Mouse (Mus musculus) CH12.LX (cell line): Measurements from ENCODE around the gene Sptbn1. TPM values are rescaled to one million over a fixed set of nuclear protein-coding genes. Genes with fewer than 3 reads are reported as not detected.
"Not testable (repeated sequence)": the region's sequence is repeated elsewhere in the genome, so short reads cannot be mapped to it uniquely, and the experiment has no call there.

ENCODE experiments used
- DNase-seq: peaks from one replicate; pipeline ENCODE4 v3.0.0-alpha.2; 2013; ENCODE audit errors: extremely low read depth
- H3K27ac ChIP-seq: 2 replicates; pipeline ENCODE4 v1.5.1; 2012; ENCODE audit warnings: low read depth, mild to moderate bottlenecking, control low read depth, moderate library complexity; ENCODE audit not compliant: insufficient read depth
- H3K27me3 ChIP-seq: replicated peaks from 2 replicates; pipeline ENCODE3; 2012; ENCODE audit warnings: inconsistent platforms
- H3K36me3 ChIP-seq, 2 experiments: replicated peaks in 1 of 2; 2 replicates each; pipeline versions ENCODE3 to v1.6.1; 2012; ENCODE audit warnings: inconsistent platforms in 1 of 2, low read length in 1 of 2, mild to moderate bottlenecking in 1 of 2, mixed read lengths in 1 of 2, moderate library complexity in 1 of 2; ENCODE audit not compliant: control insufficient read depth in 1 of 2, insufficient read depth in 1 of 2
- H3K4me1 ChIP-seq, 2 experiments: 2 replicates each; pipeline ENCODE4 v1.6.1; 2012; ENCODE audit warnings: inconsistent platforms in 1 of 2, moderate library complexity in 1 of 2; ENCODE audit not compliant: insufficient read depth in 2 of 2, control insufficient read depth in 1 of 2
- H3K4me2 ChIP-seq: 2 replicates; pipeline ENCODE4 v1.6.1; 2012; ENCODE audit warnings: low read depth, mild to moderate bottlenecking, control low read depth; ENCODE audit not compliant: poor library complexity, insufficient read depth, severe bottlenecking
- H3K4me3 ChIP-seq, 3 experiments: fragments of 150-350 bp in 1 of 3; sonication (generic) in 1 of 3; replicated peaks in 1 of 3; 2 replicates each; pipeline versions ENCODE3 to v1.5.1; 2011 to 2012; ENCODE audit warnings: low read depth in 2 of 3, low read length in 2 of 3, mild to moderate bottlenecking in 2 of 3, moderate library complexity in 2 of 3, control low read depth in 1 of 3, improper control_type of control experiment in 1 of 3, inconsistent platforms in 1 of 3, mixed read lengths in 1 of 3; ENCODE audit not compliant: poor library complexity in 1 of 3
- H3K79me2 ChIP-seq: replicated peaks from 2 replicates; pipeline ENCODE4 v1.6.1; 2012; ENCODE audit warnings: mild to moderate bottlenecking, moderate library complexity; ENCODE audit not compliant: control insufficient read depth, poor library complexity, insufficient read depth, severe bottlenecking; ENCODE audit errors: extremely low read depth
- H3K9ac ChIP-seq: 2 replicates; pipeline ENCODE4 v1.6.1; 2012; ENCODE audit warnings: low read depth, mild to moderate bottlenecking, control low read depth, moderate library complexity; ENCODE audit not compliant: insufficient read depth
- H3K9me3 ChIP-seq: replicated peaks from 2 replicates; pipeline ENCODE3; 2012; ENCODE audit warnings: low read length, inconsistent platforms, mixed read lengths
- CHD1 ChIP-seq: IDR thresholded peaks from 2 replicates; pipeline ENCODE4 v1.6.1; 2012; ENCODE audit warnings: low read depth, low read length, improper control_type of control experiment, inconsistent platforms
- CTCF ChIP-seq, 2 experiments: IDR thresholded peaks in 1 of 2; conservative IDR thresholded peaks in 1 of 2; 2 replicates each; pipeline ENCODE4 v1.5.1; 2011 to 2012; ENCODE audit warnings: low read depth in 2 of 2, low read length in 2 of 2, improper control_type of control experiment in 1 of 2, inconsistent platforms in 1 of 2, mild to moderate bottlenecking in 1 of 2, moderate library complexity in 1 of 2
- E2F4 ChIP-seq: IDR thresholded peaks from 2 replicates; pipeline ENCODE4 v1.6.1; 2011; ENCODE audit warnings: low read depth, low read length, improper control_type of control experiment; ENCODE audit not compliant: insufficient replicate concordance
- ELF1 ChIP-seq: IDR thresholded peaks from 2 replicates; pipeline ENCODE4 v1.6.1; 2014; ENCODE audit warnings: low read depth, mild to moderate bottlenecking, inconsistent platforms, low read length, improper control_type of control experiment
- EP300 ChIP-seq: IDR thresholded peaks from 2 replicates; pipeline ENCODE4 v1.6.1; 2011; ENCODE audit warnings: low read length, improper control_type of control experiment
- ETS1 ChIP-seq: conservative IDR thresholded peaks from 2 replicates; pipeline ENCODE4 v1.6.1; 2012; ENCODE audit warnings: low read depth, mild to moderate bottlenecking, inconsistent platforms, low read length, improper control_type of control experiment, moderate library complexity
- GABPA ChIP-seq: IDR thresholded peaks from 2 replicates; pipeline ENCODE4 v1.6.1; 2012; ENCODE audit warnings: low read depth, low read length, improper control_type of control experiment, inconsistent platforms; ENCODE audit not compliant: insufficient replicate concordance
- IRF4 ChIP-seq: IDR thresholded peaks from 2 replicates; pipeline ENCODE4 v1.6.1; 2014; ENCODE audit warnings: low read depth, mild to moderate bottlenecking, inconsistent platforms, low read length, improper control_type of control experiment
- JUN ChIP-seq: IDR thresholded peaks from 2 replicates; pipeline ENCODE4 v1.6.1; 2011; ENCODE audit warnings: low read depth, mild to moderate bottlenecking, low read length, improper control_type of control experiment, moderate library complexity; ENCODE audit not compliant: insufficient read depth
- JUND ChIP-seq: conservative IDR thresholded peaks from 2 replicates; pipeline ENCODE4 v1.6.1; 2011; ENCODE audit warnings: low read depth, low read length, improper control_type of control experiment
- MAFK ChIP-seq: IDR thresholded peaks from 2 replicates; pipeline ENCODE4 v1.6.1; 2011; ENCODE audit warnings: low read length, improper control_type of control experiment; ENCODE audit not compliant: insufficient replicate concordance
- MAX ChIP-seq: IDR thresholded peaks from 2 replicates; pipeline ENCODE4 v1.6.1; 2011; ENCODE audit warnings: low read length, improper control_type of control experiment
- MAZ ChIP-seq: IDR thresholded peaks from 2 replicates; pipeline ENCODE4 v1.6.1; 2012; ENCODE audit warnings: low read depth, mild to moderate bottlenecking, inconsistent platforms, low read length, improper control_type of control experiment, moderate library complexity
- MEF2A ChIP-seq: IDR thresholded peaks from 2 replicates; pipeline ENCODE4 v1.6.1; 2014; ENCODE audit warnings: low read depth, mild to moderate bottlenecking, inconsistent platforms, low read length, improper control_type of control experiment, borderline replicate concordance
- MXI1 ChIP-seq: IDR thresholded peaks from 2 replicates; pipeline ENCODE4 v1.6.1; 2011; ENCODE audit warnings: mild to moderate bottlenecking, low read depth, low read length, improper control_type of control experiment
- MYC ChIP-seq: IDR thresholded peaks from 2 replicates; pipeline ENCODE4 v1.6.1; 2011; ENCODE audit warnings: low read depth, mild to moderate bottlenecking, improper control_type of control experiment, low read length
- NELFE ChIP-seq: IDR thresholded peaks from 2 replicates; pipeline ENCODE4 v1.6.1; 2011; ENCODE audit warnings: low read depth, low read length, improper control_type of control experiment
- POLR2A ChIP-seq: IDR thresholded peaks from 2 replicates; pipeline ENCODE4 v1.6.1; 2011; ENCODE audit warnings: low read depth, mild to moderate bottlenecking, improper control_type of control experiment, low read length
- SIN3A ChIP-seq: IDR thresholded peaks from 2 replicates; pipeline ENCODE4 v1.6.1; 2012; ENCODE audit warnings: low read length, improper control_type of control experiment, inconsistent platforms
- TBP ChIP-seq: conservative IDR thresholded peaks from 2 replicates; pipeline ENCODE4 v1.6.1; 2011; ENCODE audit warnings: low read depth, low read length, improper control_type of control experiment
- TCF12 ChIP-seq: IDR thresholded peaks from 2 replicates; pipeline ENCODE4 v1.6.1; 2014; ENCODE audit warnings: low read depth, mild to moderate bottlenecking, inconsistent platforms, low read length, improper control_type of control experiment
- UBTF ChIP-seq: IDR thresholded peaks from 2 replicates; pipeline ENCODE4 v1.6.1; 2012; ENCODE audit warnings: low read depth, mild to moderate bottlenecking, inconsistent platforms, low read length, improper control_type of control experiment, moderate library complexity
- USF1 ChIP-seq: IDR thresholded peaks from 2 replicates; pipeline ENCODE4 v1.6.1; 2014; ENCODE audit warnings: low read depth, mild to moderate bottlenecking, inconsistent platforms, low read length, improper control_type of control experiment
- USF2 ChIP-seq: conservative IDR thresholded peaks from 2 replicates; pipeline ENCODE4 v1.6.1; 2011; ENCODE audit warnings: low read depth, low read length, improper control_type of control experiment
- ZC3H11A ChIP-seq: IDR thresholded peaks from 2 replicates; pipeline ENCODE4 v1.6.1; 2012; ENCODE audit warnings: low read depth, mild to moderate bottlenecking, inconsistent platforms, low read length, improper control_type of control experiment
- ZKSCAN1 ChIP-seq: IDR thresholded peaks from 2 replicates; pipeline ENCODE4 v1.6.1; 2012; ENCODE audit warnings: low read depth, inconsistent platforms, low read length, improper control_type of control experiment, borderline replicate concordance
- ZMIZ1 ChIP-seq: IDR thresholded peaks from 2 replicates; pipeline ENCODE4 v1.6.1; 2012; ENCODE audit warnings: low read depth, mild to moderate bottlenecking, inconsistent platforms, low read length, improper control_type of control experiment
- ZNF384 ChIP-seq: IDR thresholded peaks from 2 replicates; pipeline ENCODE4 v1.6.1; 2012; ENCODE audit warnings: low read depth, low read length, improper control_type of control experiment, inconsistent platforms
- dilution Hi-C: fragments of 300-500 bp; cut with MboI; formaldehyde crosslinking; loops from 2 replicates; pipeline ENCODE4 v1.14.3; 2020; ENCODE audit warnings: low sequenced_read_pairs; ENCODE audit not compliant: extremely low pct_unique_long_range_greater_than_20kb, extremely low pct_ligation_motif_present
- in situ Hi-C: fragments of 300-500 bp; cut with MboI; formaldehyde crosslinking; loops from 3 replicates; pipeline ENCODE4 v1.14.3; 2019; ENCODE audit warnings: low sequenced_read_pairs, low pct_ligation_motif_present, low pct_unique_long_range_greater_than_20kb, mixed read lengths
- polyA plus RNA-seq: library from polyadenylated mRNA; unstranded; fragments of >175 nt; gene quantifications from 2 replicates; pipeline ENCODE4 v1.2.1, GENCODE M21; 2012; ENCODE audit warnings: low read depth; ENCODE audit not compliant: insufficient read length
- total RNA-seq, 2 experiments: library from RNA; depleted of rRNA; stranded (reverse); fragments of 300-350 nt in 1 of 2; fragments of >200 nt in 1 of 2; gene quantifications; 2 replicates each; pipeline ENCODE4 v1.2.3; 2012 to 2014

The Sptbn1 gene
- total and polyA plus RNA-seq, 3 experiments, result 38.2 to 54.7 (median 43.7) TPM

- dilution Hi-C loops, result no loop called here
Measured at GRCm38 (mm10) chr11:30257085-30257484, 10.9 kb downstream of the Sptbn1 start.

GRCm38 (mm10) chr11:30256491-30256890 lies 11.5 kb downstream of the Sptbn1 start:
- in situ Hi-C loops, result no loop called here
- no peak overlapping the region for H3K27ac ChIP-seq
- H3K4me2 ChIP-seq, result no peak overlapping the region
- dilution Hi-C loops, result no loop called here
- TF ChIP-seq ZC3H11A (no peak), USF2 (no peak), UBTF (no peak), ZKSCAN1 (no peak), SIN3A (no peak), IRF4 (no peak), MXI1 (no peak), JUND (no peak), ETS1 (no peak), ZNF384 (no peak), MAX (no peak), EP300 (no peak), ZMIZ1 (no peak), GABPA (no peak), TBP (no peak), CHD1 (no peak), POLR2A (no peak)
- H3K4me3 ChIP-seq, result no peak overlapping the region
- H3K36me3 ChIP-seq, result no peaks in the 10 kb centered on the region
- no peak overlapping the region for H3K9ac ChIP-seq
- no peak for DNase-seq
- no peaks in the 10 kb centered on the region for H3K27me3 ChIP-seq
- H3K79me2 ChIP-seq, result no peaks in the 10 kb centered on the region
- H3K4me1 ChIP-seq, result no peaks in the 10 kb centered on the region
- no peaks in the 10 kb centered on the region for H3K9me3 ChIP-seq

More at GRCm38 (mm10) chr11:30257085-30257484, 10.9 kb downstream of the Sptbn1 start:
- Histone ChIP-seq H3K9ac (no peak overlapping the region), H3K27ac (no peak overlapping the region), H3K9me3 (no peaks in the 10 kb centered on the region)
- no peak for TF ChIP-seq MYC
- no peak for TF ChIP-seq ELF1
- no peak for TF ChIP-seq EP300
- no peak for TF ChIP-seq MAFK
- no peak for TF ChIP-seq TCF12
- TF ChIP-seq UBTF, result no peak
- no peak for TF ChIP-seq USF2
- TF ChIP-seq USF1, result no peak
- no peak for TF ChIP-seq POLR2A
- TF ChIP-seq CTCF (conservative IDR thresholded peaks at IDR 0.05 in 1 of 2, IDR thresholded peaks at IDR 0.05 in 1 of 2; ENCODE audit: low read depth in 2 of 2, low read length in 2 of 2), result no peak
- no peak for TF ChIP-seq MEF2A
- TF ChIP-seq E2F4, result no peak
- TF ChIP-seq MAZ, result no peak
- no peak for TF ChIP-seq NELFE
- TF ChIP-seq ZNF384, result no peak
- TF ChIP-seq JUN, result no peak
- TF ChIP-seq, all 38 proteins: peak for 0
- DNase-seq, result no peak
- Histone ChIP-seq H3K4me3 (no peak overlapping the region), H3K36me3 (no peaks in the 10 kb centered on the region), H3K27me3 (no peaks in the 10 kb centered on the region), H3K4me2 (no peak overlapping the region), H3K79me2 (no peaks in the 10 kb centered on the region), H3K4me1 (no peaks in the 10 kb centered on the region)
- in situ Hi-C loops, result no loop called here

DNA sequence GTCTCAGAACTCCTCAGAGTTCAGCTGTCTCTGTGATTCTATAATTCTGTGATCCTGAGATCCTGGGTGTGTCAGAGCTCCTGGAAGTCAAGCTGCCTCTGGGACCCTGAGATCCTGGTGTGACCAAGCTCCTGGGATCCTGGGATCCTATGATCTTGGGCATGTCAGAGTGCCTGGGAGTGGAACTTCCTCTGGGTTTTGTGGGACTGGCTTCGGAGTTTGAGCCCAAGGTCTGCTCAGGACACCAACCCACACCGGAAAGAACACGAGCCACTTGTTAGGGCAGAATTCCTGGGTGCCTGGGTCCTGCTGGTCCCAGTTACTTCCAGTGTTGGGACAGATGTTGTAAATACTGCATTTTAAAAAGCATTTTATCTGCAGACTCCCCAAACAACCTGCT lies 12.8 kb downstream of the Sptbn1 start:
- H3K4me3 ChIP-seq, H3K36me3 ChIP-seq, H3K9ac ChIP-seq, H3K79me2 ChIP-seq, DNase-seq, H3K27ac ChIP-seq, H3K27me3 ChIP-seq, in situ Hi-C loops, H3K4me1 ChIP-seq, H3K9me3 ChIP-seq, H3K4me2 ChIP-seq, dilution Hi-C loops: not testable (repeated sequence)
